Mouse (Mus musculus) spleen, adult 2 months (tissue): ENCODE measurements around the gene Atad1.
"Not testable (repeated sequence)": the region's sequence is repeated elsewhere in the genome, so short reads cannot be mapped to it uniquely, and the experiment has no call there.

Source experiments
- CTCF ChIP-seq: fragments of 200-500 bp; IDR thresholded peaks from 2 replicates; pipeline ENCODE4 v1.5.1; 2011; ENCODE audit warnings: mild to moderate bottlenecking, inconsistent platforms; ENCODE audit not compliant: insufficient read depth, insufficient read length, insufficient replicate concordance; ENCODE audit errors: extremely low read depth
- POLR2A ChIP-seq: fragments of 200-500 bp; IDR thresholded peaks from 2 replicates; pipeline ENCODE4 v1.6.1; 2011; ENCODE audit warnings: low read depth, low read length, inconsistent platforms

- not testable (repeated sequence) for TF ChIP-seq POLR2A, CTCF
Observed at GRCm38 (mm10) chr19:32667830-32668229, 71.8 kb downstream of the Atad1 start.
